Mouse (Mus musculus) hindbrain, embryonic 13.5 days (tissue): ENCODE measurements around the gene Ube2e2. TPM values are rescaled to one million over a fixed set of nuclear protein-coding genes. Genes with fewer than 3 reads are reported as not detected.
A peak's percentile ranks its signal among the peaks of the same experiment; 100 is the strongest.
"Not testable (repeated sequence)": the region's sequence is repeated elsewhere in the genome, so short reads cannot be mapped to it uniquely, and the experiment has no call there.

Experiments
- ATAC-seq: fragments of 200-750 bp; cut with Nextera tagmentation; 2 replicates; pipeline ENCODE4 v1.8.0; 2017; ENCODE audit warnings: moderate TSS enrichment; ENCODE audit not compliant: low FRiP score
- H3K27ac ChIP-seq: fragments of 300-500 bp; sonication (generic); 2 replicates; pipeline ENCODE4 v1.5.1; 2015; ENCODE audit warnings: inconsistent platforms, mild to moderate bottlenecking, moderate library complexity
- H3K27me3 ChIP-seq: fragments of 300-500 bp; sonication (generic); 2 replicates; pipeline ENCODE4 v1.6.1; 2015; ENCODE audit warnings: mild to moderate bottlenecking, inconsistent platforms
- H3K36me3 ChIP-seq: fragments of 300-500 bp; sonication (generic); 2 replicates; pipeline ENCODE4 v1.6.1; 2015; ENCODE audit warnings: mild to moderate bottlenecking, inconsistent platforms
- H3K4me1 ChIP-seq: fragments of 300-500 bp; sonication (generic); replicated peaks from 2 replicates; pipeline ENCODE4 v1.6.1; 2015; ENCODE audit warnings: inconsistent platforms
- H3K4me2 ChIP-seq: fragments of 300-500 bp; sonication (generic); 2 replicates; pipeline ENCODE4 v1.6.1; 2015; ENCODE audit warnings: inconsistent platforms, mild to moderate bottlenecking, moderate library complexity
- H3K4me3 ChIP-seq: fragments of 300-500 bp; sonication (generic); 2 replicates; pipeline ENCODE4 v1.5.1; 2015; ENCODE audit warnings: mild to moderate bottlenecking, inconsistent platforms
- H3K9ac ChIP-seq: fragments of 300-500 bp; sonication (generic); 2 replicates; pipeline ENCODE4 v1.6.1; 2015; ENCODE audit warnings: mild to moderate bottlenecking, inconsistent platforms
- H3K9me3 ChIP-seq: fragments of 300-500 bp; sonication (generic); 2 replicates; pipeline ENCODE4 v1.6.1; 2016; ENCODE audit warnings: inconsistent platforms
- WGBS: fragments of 180-500 bp; shearing (Covaris S2); methylation state at CpG from one replicate; pipeline ENCODE4 v1.1.7; 2015; 5-methylcytosine and 5-hydroxymethylcytosine counted together
- polyA plus RNA-seq: library from polyadenylated mRNA; unstranded; fragments of >200 nt; fragmentation: Nextera tagmentation; extraction: Ambion mirVana; gene quantifications from 2 replicates; pipeline ENCODE4 v1.2.1, GENCODE M21; 2015

The Ube2e2 gene
- polyA plus RNA-seq, 1 experiment from 2014 or later: 121 TPM

DNA sequence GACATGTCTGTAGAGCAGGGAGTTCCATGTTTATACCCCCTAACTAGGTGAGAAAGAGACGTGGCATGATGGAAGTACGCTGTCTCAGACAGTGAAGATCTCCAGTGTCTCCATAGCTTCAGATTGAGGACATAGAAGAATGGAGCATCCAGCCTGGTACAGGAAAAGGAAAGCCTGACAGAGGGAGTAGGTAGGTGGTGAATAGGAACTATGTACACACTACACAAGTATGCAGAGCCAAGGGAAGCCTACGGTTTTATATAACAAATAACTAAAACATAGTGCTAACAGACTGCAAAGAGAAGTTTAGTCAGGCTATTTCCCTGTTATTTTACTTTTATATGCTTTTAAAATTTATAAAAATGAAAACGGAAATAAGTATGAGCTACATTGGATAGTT lies 312.3 kb downstream of the Ube2e2 start:
- 89% methylated on average over 4 of the region's 4 CpGs for WGBS
- H3K4me1 ChIP-seq: no peaks in the 10 kb centered on the region
- H3K36me3 ChIP-seq: no peaks in the 10 kb centered on the region
- no peaks in the 10 kb centered on the region for H3K9me3 ChIP-seq
- no peak overlapping the region for H3K4me3 ChIP-seq
- no peak overlapping the region for H3K27ac ChIP-seq
- no peak overlapping the region for H3K9ac ChIP-seq
- no peak for ATAC-seq
- H3K27me3 ChIP-seq: peaks cover 19% of the 10 kb centered on the region; the same call in 1 of the 2 replicates
- H3K4me2 ChIP-seq: no peak overlapping the region

DNA sequence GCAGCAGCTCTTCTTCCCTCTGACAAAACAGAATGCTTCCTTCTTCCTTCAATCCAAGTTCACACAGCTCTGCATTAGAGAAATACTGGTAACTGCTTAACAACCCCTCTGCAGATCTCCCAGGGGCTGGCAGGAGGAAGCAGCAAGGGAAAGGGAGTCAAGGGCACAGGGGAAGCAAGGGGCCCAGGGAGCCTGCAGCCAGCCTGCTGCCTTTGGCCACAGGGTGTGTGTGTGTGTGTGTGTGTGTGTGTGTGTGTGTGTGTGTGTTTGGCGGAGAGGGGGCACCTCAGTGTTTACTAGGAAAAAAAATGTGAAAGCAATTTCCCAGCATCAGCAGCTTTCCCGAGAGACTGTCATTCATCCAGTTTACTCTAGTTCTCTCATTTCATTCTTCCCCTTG lies 319.3 kb downstream of the Ube2e2 start:
- Histone ChIP-seq H3K4me3 (no peak overlapping the region), H3K36me3 (no peaks in the 10 kb centered on the region), H3K9me3 (no peaks in the 10 kb centered on the region), H3K27ac (no peak overlapping the region), H3K27me3 (peaks cover 57% of the 10 kb centered on the region), H3K4me1 (peaks cover 18% of the 10 kb centered on the region), H3K9ac (no peak overlapping the region), H3K4me2 (no peak overlapping the region)
- no peak for ATAC-seq
- WGBS: 73% methylated on average over 2 of the region's 2 CpGs

DNA sequence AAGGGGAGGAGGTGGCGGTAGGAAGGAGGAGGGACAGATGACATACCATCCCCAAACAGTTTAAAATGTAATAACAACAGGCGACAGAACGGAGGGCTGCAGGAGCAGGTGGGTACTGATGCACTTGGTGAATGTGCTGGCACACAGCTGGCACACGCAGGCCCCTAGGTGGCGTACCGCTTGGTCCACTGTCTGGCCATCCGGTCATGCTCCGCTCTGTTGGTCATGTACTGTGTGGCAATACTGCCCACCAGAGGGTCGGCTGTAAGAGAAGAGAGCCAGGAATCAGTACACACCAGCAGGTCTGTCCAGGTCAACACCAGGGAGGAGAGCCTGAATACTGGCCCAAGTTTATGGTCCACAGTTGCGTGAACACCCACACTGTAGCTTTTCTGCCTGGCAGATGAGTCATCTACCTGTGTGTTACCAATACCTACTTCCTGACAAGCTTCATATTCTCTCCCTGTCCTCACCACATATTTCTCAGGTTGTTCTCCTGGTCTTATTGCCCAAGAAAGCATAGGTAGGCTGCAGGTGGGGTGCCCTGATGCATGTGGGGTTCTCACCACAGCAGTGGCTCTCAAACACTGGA lies 319.8 kb downstream of the Ube2e2 start:
- H3K36me3 ChIP-seq: no peaks in the 10 kb centered on the region
- peaks cover 18% of the 10 kb centered on the region for H3K4me1 ChIP-seq
- H3K4me2 ChIP-seq: no peak overlapping the region
- no peak overlapping the region for H3K4me3 ChIP-seq
- H3K27me3 ChIP-seq: peaks cover 61% of the 10 kb centered on the region
- no peak overlapping the region for H3K27ac ChIP-seq
- ATAC-seq: peak; percentile 76
- H3K9me3 ChIP-seq: no peaks in the 10 kb centered on the region
- 79% methylated on average over 10 of the region's 10 CpGs for WGBS
- H3K9ac ChIP-seq: no peak overlapping the region

DNA sequence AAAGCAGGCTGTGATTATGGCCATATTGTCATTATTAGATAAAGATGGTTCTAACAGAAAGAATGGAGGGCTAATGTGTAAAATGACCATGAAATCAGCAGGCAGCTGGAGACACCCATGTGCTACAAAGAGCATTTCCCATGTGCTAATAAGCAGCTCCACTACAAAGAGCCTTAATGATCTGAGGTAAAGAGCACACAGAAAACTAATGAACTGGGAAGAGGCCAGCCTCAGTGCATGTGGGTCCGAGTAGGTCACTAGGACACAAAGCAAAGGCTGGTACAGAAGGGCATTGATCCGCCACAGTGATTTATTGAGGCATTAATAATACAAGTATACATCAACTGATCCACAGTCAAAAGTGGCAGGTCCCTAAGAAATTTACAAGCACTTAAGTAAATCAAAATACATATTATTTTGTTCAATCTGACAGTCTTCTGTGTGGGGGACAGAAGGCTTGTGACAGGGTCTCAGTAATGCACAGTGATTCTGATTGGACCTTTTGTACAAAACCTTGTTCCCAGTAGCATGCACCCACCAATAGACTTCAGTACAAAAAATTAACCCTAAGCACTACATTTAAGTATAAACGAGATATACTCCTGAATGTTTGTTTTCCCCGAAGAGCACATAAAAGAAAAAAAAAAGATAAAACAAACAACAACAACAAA lies 320.6 kb downstream of the Ube2e2 start:
- 36% methylated on average over 4 of the region's 4 CpGs for WGBS
- peak; percentile 66 for ATAC-seq
- no peak overlapping the region; the same call in 1 of the 2 replicates for H3K27ac ChIP-seq
- peaks cover 18% of the 10 kb centered on the region for H3K4me1 ChIP-seq
- no peak overlapping the region for H3K4me2 ChIP-seq
- H3K9ac ChIP-seq: no peak overlapping the region
- H3K27me3 ChIP-seq: peaks cover 60% of the 10 kb centered on the region
- H3K36me3 ChIP-seq: no peaks in the 10 kb centered on the region
- H3K4me3 ChIP-seq: no peak overlapping the region
- no peaks in the 10 kb centered on the region for H3K9me3 ChIP-seq

DNA sequence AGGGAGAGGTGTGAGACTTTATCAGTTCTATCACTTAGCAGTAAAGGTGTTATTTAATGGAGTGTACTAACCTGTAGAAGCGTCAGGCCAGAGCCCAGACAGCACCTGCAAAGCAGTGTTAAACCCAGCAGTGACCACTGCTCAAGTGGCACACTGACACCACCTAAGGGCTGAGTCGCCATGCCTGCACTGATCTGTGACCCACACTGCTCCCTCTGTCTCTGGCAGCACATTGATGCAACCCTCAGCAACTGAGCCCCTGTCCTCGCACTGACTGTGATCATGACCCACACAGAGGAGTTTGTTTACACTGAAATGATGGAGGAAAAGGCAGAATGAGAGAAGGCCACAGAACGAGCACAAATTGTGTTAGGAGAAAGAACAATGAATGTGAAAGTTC lies 321.2 kb downstream of the Ube2e2 start:
- Histone ChIP-seq H3K27ac (no peak overlapping the region; the same call in 1 of the 2 replicates), H3K9me3 (no peaks in the 10 kb centered on the region), H3K9ac (no peak overlapping the region), H3K4me1 (peaks cover 18% of the 10 kb centered on the region), H3K27me3 (peaks cover 60% of the 10 kb centered on the region), H3K4me3 (no peak overlapping the region), H3K4me2 (no peak overlapping the region), H3K36me3 (no peaks in the 10 kb centered on the region)
- peak; percentile 36; the same call in 1 of the 2 replicates for ATAC-seq
- WGBS: 32% methylated on average over 4 of the region's 4 CpGs

DNA sequence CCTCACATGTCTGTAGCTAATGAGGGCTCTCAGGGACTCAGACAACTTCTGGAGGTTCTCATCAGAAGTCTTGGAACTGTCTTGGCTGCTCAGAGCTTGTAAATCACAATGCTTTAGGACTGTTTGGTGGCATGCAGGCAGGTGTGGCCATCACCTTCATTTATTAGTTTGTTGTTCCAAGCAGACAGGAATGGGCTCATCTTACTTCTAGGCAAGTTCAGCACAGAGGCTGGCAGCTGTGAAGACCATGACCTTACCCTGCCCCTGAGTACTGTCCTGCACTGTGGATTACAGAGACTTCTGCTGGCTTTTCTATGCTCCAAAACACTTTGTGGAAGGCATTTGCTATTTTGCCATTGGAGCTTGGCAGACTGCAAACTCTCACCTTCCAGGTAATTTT lies 324.5 kb downstream of the Ube2e2 start:
- no peaks in the 10 kb centered on the region for H3K36me3 ChIP-seq
- peaks cover 40% of the 10 kb centered on the region for H3K27me3 ChIP-seq
- no peak overlapping the region for H3K27ac ChIP-seq
- H3K9me3 ChIP-seq: no peaks in the 10 kb centered on the region
- ATAC-seq: no peak
- no peak overlapping the region for H3K4me2 ChIP-seq
- H3K4me3 ChIP-seq: no peak overlapping the region
- no peak overlapping the region for H3K9ac ChIP-seq
- H3K4me1 ChIP-seq: peaks cover 16% of the 10 kb centered on the region

DNA sequence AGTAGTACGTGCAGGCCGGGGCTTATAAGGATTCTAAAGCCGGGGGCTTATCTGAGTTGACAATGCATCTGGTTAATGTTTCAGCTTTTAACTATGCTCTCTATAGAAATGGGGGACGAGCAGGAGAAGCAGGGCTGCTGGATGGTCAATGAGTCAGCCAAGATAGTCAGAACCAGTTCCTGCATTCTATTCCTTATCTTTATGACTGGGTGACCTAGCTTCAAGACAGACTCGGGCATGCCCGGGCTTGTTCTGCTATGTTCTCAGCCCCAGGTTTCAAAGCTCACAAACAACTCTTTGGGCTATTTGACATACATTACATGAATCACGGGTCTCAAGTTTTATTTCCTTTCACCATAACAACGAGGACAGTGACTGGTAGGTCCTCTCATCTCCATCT lies 329.1 kb downstream of the Ube2e2 start:
- ATAC-seq: not testable (repeated sequence)

DNA sequence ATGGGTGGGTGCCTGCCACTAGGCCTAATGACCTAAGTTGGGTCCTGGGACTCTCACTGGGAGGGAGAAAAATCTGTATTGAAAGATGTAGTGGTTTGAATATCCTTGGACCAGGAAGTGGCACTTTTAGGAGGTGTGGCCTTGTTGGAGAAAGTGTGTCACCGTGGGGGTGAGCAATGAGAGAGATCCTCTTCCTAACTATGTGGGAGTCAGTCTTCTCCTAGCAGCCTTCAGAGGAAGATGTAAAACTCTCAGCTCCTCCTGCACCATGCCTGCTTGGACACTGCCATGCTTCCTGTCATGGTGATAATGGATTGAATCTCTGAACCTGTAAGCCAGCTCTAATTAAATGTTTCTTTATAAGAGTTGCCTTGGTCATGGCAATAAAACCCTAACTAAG lies 338.8 kb downstream of the Ube2e2 start:
- ATAC-seq: no peak
- Histone ChIP-seq H3K9ac (no peak overlapping the region), H3K27ac (no peak overlapping the region), H3K36me3 (no peaks in the 10 kb centered on the region), H3K4me1 (peaks cover 6% of the 10 kb centered on the region), H3K9me3 (no peaks in the 10 kb centered on the region), H3K4me3 (no peak overlapping the region), H3K4me2 (no peak overlapping the region), H3K27me3 (no peaks in the 10 kb centered on the region)
- 71% methylated on average over 1 of the region's 1 CpGs for WGBS

More for the DNA sequence above, 329.1 kb downstream of the Ube2e2 start:
- H3K4me2 ChIP-seq, H3K4me1 ChIP-seq, H3K36me3 ChIP-seq, H3K27ac ChIP-seq, H3K9ac ChIP-seq, H3K4me3 ChIP-seq: not testable (repeated sequence)
- peaks cover 20% of the 10 kb centered on the region for H3K27me3 ChIP-seq
- peaks cover 16% of the 10 kb centered on the region; the same call in 1 of the 2 replicates for H3K9me3 ChIP-seq
- WGBS: 81% methylated on average over 8 of the region's 8 CpGs

DNA sequence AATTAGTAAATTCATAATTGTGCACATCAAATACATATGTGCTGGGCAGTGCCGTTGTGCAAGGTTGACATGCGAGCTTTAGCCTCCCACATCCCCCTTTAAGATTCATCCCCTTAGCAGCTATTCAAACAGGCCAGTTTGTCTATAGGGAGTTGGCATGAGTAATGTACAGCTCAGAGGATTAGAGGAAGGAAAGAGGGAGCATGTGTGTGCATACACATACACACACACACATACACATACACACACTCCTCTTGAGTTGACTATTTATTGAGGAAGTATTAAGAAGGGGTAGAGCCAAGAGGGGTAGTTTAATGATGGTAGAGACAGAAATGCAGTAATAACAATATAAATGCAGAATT lies 339.5 kb downstream of the Ube2e2 start:
- no peaks in the 10 kb centered on the region for H3K9me3 ChIP-seq
- H3K27ac ChIP-seq: peak overlapping the region; percentile 48; the same call in 1 of the 2 replicates
- no peaks in the 10 kb centered on the region for H3K36me3 ChIP-seq
- 69% methylated on average over 2 of the region's 2 CpGs for WGBS
- no peak overlapping the region for H3K4me3 ChIP-seq
- H3K9ac ChIP-seq: no peak overlapping the region
- no peak overlapping the region for H3K4me2 ChIP-seq
- peaks cover 6% of the 10 kb centered on the region for H3K4me1 ChIP-seq
- peak; percentile 60 for ATAC-seq
- H3K27me3 ChIP-seq: no peaks in the 10 kb centered on the region

DNA sequence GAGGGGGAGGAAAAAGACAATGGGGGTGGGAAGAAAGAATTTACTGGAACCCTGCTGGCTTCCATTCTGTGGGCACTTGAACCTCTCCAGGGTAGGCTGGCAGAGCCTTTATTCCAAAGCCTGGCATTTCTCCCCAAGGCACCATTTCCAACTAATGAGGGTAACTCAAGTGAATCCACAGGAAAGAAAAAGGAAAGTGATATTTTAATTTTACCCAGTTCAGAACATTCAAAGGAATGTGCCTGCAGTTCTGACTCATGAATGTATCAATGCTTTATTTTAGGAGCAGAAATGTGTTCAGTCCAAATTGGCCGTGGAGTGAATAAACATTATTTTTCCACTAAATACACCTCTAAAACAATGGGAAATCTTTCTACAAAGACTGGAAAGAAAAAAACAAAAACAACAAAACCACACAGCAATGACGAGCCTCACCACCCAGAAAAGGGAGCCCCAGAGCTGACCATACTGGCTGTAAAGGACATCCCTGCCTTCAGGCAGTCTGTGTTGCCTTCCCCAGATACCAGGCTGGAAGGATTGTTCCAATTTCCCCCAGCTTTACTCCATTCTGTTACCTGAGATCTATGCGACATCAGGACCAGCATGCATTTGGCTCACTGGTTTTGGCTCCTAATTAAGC lies 340.0 kb downstream of the Ube2e2 start:
- no peaks in the 10 kb centered on the region for H3K27me3 ChIP-seq

DNA sequence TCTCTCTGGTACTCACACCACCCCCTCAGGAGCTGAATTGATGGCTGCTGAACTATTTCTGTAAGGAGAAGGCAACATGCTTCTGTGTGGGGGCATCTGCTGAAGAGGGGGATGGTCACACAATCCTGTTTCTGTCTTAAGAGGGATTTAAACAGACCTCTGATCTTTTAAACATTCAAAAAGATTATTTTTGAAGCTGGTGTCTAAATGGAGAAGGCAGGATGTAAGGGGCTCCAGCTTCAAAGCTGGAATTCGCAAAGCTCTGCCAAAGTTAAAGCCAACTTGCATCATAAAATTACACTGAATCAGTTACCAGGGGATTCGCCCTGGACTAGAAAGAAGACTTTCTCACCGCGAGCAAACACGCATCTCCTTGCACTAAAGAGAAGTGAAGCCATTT lies 346.5 kb downstream of the Ube2e2 start:
- Histone ChIP-seq H3K9ac (no peak overlapping the region), H3K4me2 (no peak overlapping the region), H3K9me3 (no peaks in the 10 kb centered on the region), H3K4me3 (no peak overlapping the region), H3K4me1 (no peaks in the 10 kb centered on the region), H3K36me3 (no peaks in the 10 kb centered on the region), H3K27me3 (no peaks in the 10 kb centered on the region), H3K27ac (no peak overlapping the region)
- WGBS: 80% methylated on average over 5 of the region's 5 CpGs
- no peak for ATAC-seq

More for the DNA sequence above, 340.0 kb downstream of the Ube2e2 start:
- 61% methylated on average over 3 of the region's 3 CpGs for WGBS
- Histone ChIP-seq H3K36me3 (no peaks in the 10 kb centered on the region), H3K4me2 (no peak overlapping the region), H3K4me1 (peaks cover 6% of the 10 kb centered on the region), H3K4me3 (no peak overlapping the region), H3K27ac (peak overlapping the region; percentile 48; the same call in 1 of the 2 replicates), H3K9me3 (no peaks in the 10 kb centered on the region), H3K9ac (no peak overlapping the region)
- peak; percentile 57 for ATAC-seq

DNA sequence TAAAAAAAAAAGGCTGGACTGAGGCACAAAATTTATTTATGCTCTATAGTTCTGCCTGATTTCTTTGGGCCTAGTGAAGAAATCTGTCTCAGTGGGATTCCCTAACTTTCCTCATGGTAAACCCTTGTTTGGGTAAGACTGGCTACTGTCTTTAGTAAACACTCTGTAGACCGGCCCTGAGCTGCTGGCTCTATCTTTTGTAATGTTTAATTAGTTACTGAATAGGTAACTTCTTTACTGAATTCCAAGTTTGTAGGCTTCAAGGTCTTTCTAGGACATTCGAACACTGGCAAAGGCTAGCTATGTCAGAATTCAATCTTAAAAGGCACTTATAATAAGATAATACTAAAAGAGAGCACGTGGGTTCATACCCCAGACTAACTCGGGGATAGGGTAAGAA lies 355.0 kb downstream of the Ube2e2 start:
- H3K9me3 ChIP-seq, H3K4me1 ChIP-seq, H3K36me3 ChIP-seq, H3K9ac ChIP-seq, H3K4me2 ChIP-seq, H3K27me3 ChIP-seq, ATAC-seq, H3K27ac ChIP-seq, H3K4me3 ChIP-seq: not testable (repeated sequence)
- WGBS: 85% methylated on average over 4 of the region's 4 CpGs

DNA sequence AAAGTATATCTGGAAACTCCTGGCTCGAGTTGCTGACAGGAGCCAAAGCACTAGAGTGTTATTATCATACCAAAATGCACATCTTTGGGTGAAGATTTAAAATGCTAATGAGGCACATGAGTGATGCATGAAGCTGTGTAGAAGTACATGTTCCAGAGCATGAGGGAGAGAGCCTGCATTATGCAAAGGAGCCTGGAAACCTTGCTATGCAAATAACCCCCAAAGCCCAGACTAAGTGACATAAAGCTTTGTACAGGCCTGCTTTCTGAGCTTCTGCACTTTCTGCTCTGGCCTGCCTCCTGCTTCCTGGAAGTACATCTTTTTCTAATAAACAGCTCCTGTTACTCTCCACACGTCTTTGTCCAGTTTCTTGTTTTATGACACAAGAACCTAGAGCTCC lies 363.2 kb downstream of the Ube2e2 start:
- H3K4me1 ChIP-seq: no peaks in the 10 kb centered on the region

More for the DNA sequence above, 363.2 kb downstream of the Ube2e2 start:
- no peak for ATAC-seq
- no peaks in the 10 kb centered on the region for H3K27me3 ChIP-seq
- no peak overlapping the region for H3K9ac ChIP-seq
- no peak overlapping the region for H3K4me3 ChIP-seq
- no peaks in the 10 kb centered on the region for H3K36me3 ChIP-seq
- 72% methylated on average over 2 of the region's 2 CpGs for whole genome bisulfite sequencing
- H3K9me3 ChIP-seq: no peaks in the 10 kb centered on the region
- no peak overlapping the region for H3K4me2 ChIP-seq
- no peak overlapping the region for H3K27ac ChIP-seq
